Mouse (Mus musculus) megakaryocyte, embryonic 14.5 days (primary cell): ENCODE data around the gene Vtn.
A peak's percentile ranks its signal among the peaks of the same experiment; 100 is the strongest.

Experiments used
- FLI1 ChIP-seq: IDR thresholded peaks from 2 replicates; pipeline ENCODE4 v1.6.1; 2012; ENCODE audit warnings: low read length, inconsistent platforms, mixed read lengths
- GATA1 ChIP-seq: IDR thresholded peaks from 3 replicates; pipeline ENCODE4 v1.6.1; 2012; ENCODE audit warnings: mixed read lengths, low read length, inconsistent platforms, borderline replicate concordance

- TF ChIP-seq GATA1: peak; percentile 77; the same call in 2 of the 3 replicates
- TF ChIP-seq FLI1: no peak
Observed at GRCm38 (mm10) chr11:78536080-78536689, 37.3 kb downstream of the Vtn start, which contains the start of the genes Tnfaip1 and Ift20.
